Mouse (Mus musculus) liver, embryonic 13.5 days (tissue): ENCODE results near the gene Tspan31. TPM values are rescaled to one million over a fixed set of nuclear protein-coding genes. Genes with fewer than 3 reads are reported as not detected.
A peak's percentile ranks its signal among the peaks of the same experiment; 100 is the strongest.

Source experiments
- ATAC-seq: fragments of 200-750 bp; cut with Nextera tagmentation; 2 replicates; pipeline ENCODE4 v1.8.0; 2017; ENCODE audit warnings: low read depth, mild to moderate bottlenecking, moderate number of reproducible peaks, moderate library complexity
- DNase-seq: peaks from one replicate; pipeline ENCODE4 v3.0.0; 2022
- H3K27ac ChIP-seq: fragments of 300-500 bp; sonication (generic); 2 replicates; pipeline ENCODE4 v1.5.1; 2015; ENCODE audit warnings: moderate library complexity, mild to moderate bottlenecking, inconsistent platforms
- H3K27me3 ChIP-seq: fragments of 300-500 bp; sonication (generic); 2 replicates; pipeline ENCODE4 v1.6.1; 2015; ENCODE audit warnings: mild to moderate bottlenecking, inconsistent platforms
- H3K36me3 ChIP-seq: fragments of 300-500 bp; sonication (generic); 2 replicates; pipeline ENCODE4 v1.6.1; 2015; ENCODE audit warnings: mild to moderate bottlenecking, inconsistent platforms
- H3K4me1 ChIP-seq: fragments of 300-500 bp; sonication (generic); replicated peaks from 2 replicates; pipeline ENCODE4 v1.6.1; 2015; ENCODE audit warnings: inconsistent platforms
- H3K4me2 ChIP-seq: fragments of 300-500 bp; sonication (generic); 2 replicates; pipeline ENCODE4 v1.6.1; 2015; ENCODE audit warnings: inconsistent platforms, mild to moderate bottlenecking, moderate library complexity
- H3K4me3 ChIP-seq: fragments of 300-500 bp; sonication (generic); replicated peaks from 2 replicates; pipeline ENCODE4 v1.5.1; 2015; ENCODE audit warnings: mild to moderate bottlenecking, inconsistent platforms
- H3K9ac ChIP-seq: fragments of 300-500 bp; sonication (generic); 2 replicates; pipeline ENCODE4 v1.6.1; 2015; ENCODE audit warnings: mild to moderate bottlenecking, inconsistent platforms
- H3K9me3 ChIP-seq: fragments of 300-500 bp; sonication (generic); replicated peaks from 2 replicates; pipeline ENCODE4 v1.6.1; 2016; ENCODE audit warnings: inconsistent platforms
- WGBS: fragments of 180-500 bp; shearing (Covaris S2); methylation state at CpG from one replicate; pipeline ENCODE4 v1.1.7; 2015; ENCODE audit not compliant: insufficient replicate concordance; 5-methylcytosine and 5-hydroxymethylcytosine counted together
- polyA plus RNA-seq: library from polyadenylated mRNA; unstranded; fragments of >200 nt; fragmentation: Nextera tagmentation; extraction: Ambion mirVana; gene quantifications from 2 replicates; pipeline ENCODE4 v1.2.1, GENCODE M21; 2015

Tspan31 gene
- polyA plus RNA-seq, 1 experiment from 2014 or later, result 69.4 TPM

DNA sequence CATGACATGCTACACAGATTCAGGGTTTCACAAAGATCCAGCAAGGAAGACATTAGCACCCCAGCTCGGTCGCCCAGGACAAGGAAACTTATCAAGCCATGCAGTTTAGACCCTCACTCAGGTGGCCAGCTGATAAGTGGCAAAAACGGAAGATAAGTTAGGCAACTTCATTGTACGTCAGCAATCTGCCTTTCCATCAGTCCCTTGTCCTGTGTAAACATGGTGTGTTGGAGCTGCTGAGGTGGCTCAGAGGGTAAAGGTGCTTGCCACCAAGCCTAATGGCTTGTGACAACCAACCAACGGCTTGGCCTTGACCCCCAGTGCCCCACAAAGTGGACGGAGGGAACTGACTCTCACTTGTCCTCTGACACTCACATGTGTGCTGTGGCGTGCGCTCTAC is 30.4 kb upstream of the Tspan31 start:
- peak overlapping the region; percentile 0; the same call in 1 of the 2 replicates for H3K4me2 ChIP-seq
- 23% methylated on average over 8 of the region's 8 CpGs for WGBS

GRCm38 (mm10) chr10:127099868-127100267 is 29.8 kb upstream of the Tspan31 start:
- no peak overlapping the region for H3K9ac ChIP-seq
- H3K4me1 ChIP-seq, result peaks cover 44% of the 10 kb centered on the region
- no peak for DNase-seq
- peaks cover 51% of the 10 kb centered on the region for H3K36me3 ChIP-seq
- no peaks in the 10 kb centered on the region for H3K27me3 ChIP-seq
- peak overlapping the region; percentile 0; the same call in 1 of the 2 replicates for H3K4me2 ChIP-seq
- H3K4me3 ChIP-seq, result no peak overlapping the region
- ATAC-seq, result peak; percentile 10; the same call in 1 of the 2 replicates
- 65% methylated on average over 15 of the region's 15 CpGs for WGBS
- no peaks in the 10 kb centered on the region for H3K9me3 ChIP-seq
- H3K27ac ChIP-seq, result 0 out of 2 replicates have a peak overlapping the region, but pooled peaks have one; percentile 60

More for the DNA sequence above, 30.4 kb upstream of the Tspan31 start:
- H3K27me3 ChIP-seq, result no peaks in the 10 kb centered on the region
- DNase-seq, result no peak
- H3K36me3 ChIP-seq, result peaks cover 52% of the 10 kb centered on the region
- peak overlapping the region; percentile 60 for H3K27ac ChIP-seq
- peaks cover 42% of the 10 kb centered on the region for H3K4me1 ChIP-seq
- no peak overlapping the region for H3K4me3 ChIP-seq
- ATAC-seq, result peak; percentile 68
- no peak overlapping the region; the same call in 1 of the 2 replicates for H3K9ac ChIP-seq
- H3K9me3 ChIP-seq, result no peaks in the 10 kb centered on the region

DNA sequence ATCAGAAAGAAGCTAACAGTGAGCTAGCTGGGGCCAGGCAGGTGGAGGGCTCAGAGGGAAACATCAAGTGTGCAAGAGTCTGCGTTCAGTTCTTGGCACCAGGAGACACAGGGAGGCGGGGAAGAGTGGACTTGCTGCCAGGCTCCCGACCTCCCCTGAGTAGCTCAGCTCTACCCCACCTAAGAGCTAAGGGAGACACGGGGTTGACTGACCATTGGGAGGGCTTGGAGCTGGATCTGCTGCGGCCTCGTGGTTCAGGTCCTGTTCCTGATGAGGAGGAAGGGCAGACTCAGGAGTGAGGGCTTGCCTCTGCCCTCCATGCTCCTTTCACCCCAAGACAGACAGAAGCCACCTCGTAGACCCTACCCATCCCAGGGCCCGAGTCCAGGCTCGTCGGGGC is 29.1 kb upstream of the Tspan31 start:
- H3K27ac ChIP-seq, result no peak overlapping the region
- peaks cover 50% of the 10 kb centered on the region for H3K36me3 ChIP-seq
- DNase-seq, result no peak
- H3K4me3 ChIP-seq, result no peak overlapping the region
- 78% methylated on average over 10 of the region's 10 CpGs for WGBS
- no peak overlapping the region for H3K9ac ChIP-seq
- H3K4me1 ChIP-seq, result peaks cover 45% of the 10 kb centered on the region
- H3K27me3 ChIP-seq, result no peaks in the 10 kb centered on the region
- ATAC-seq, result no peak
- no peaks in the 10 kb centered on the region for H3K9me3 ChIP-seq
- no peak overlapping the region for H3K4me2 ChIP-seq

GRCm38 (mm10) chr10:127098514-127098913 is 28.4 kb upstream of the Tspan31 start:
- WGBS, result 86% methylated on average over 20 of the region's 20 CpGs
- Histone ChIP-seq H3K9me3 (no peaks in the 10 kb centered on the region), H3K9ac (no peak overlapping the region), H3K27ac (no peak overlapping the region), H3K4me1 (peaks cover 44% of the 10 kb centered on the region), H3K4me2 (no peak overlapping the region), H3K27me3 (no peaks in the 10 kb centered on the region), H3K36me3 (peaks cover 50% of the 10 kb centered on the region), H3K4me3 (no peak overlapping the region)
- no peak for ATAC-seq
- DNase-seq, result no peak

DNA sequence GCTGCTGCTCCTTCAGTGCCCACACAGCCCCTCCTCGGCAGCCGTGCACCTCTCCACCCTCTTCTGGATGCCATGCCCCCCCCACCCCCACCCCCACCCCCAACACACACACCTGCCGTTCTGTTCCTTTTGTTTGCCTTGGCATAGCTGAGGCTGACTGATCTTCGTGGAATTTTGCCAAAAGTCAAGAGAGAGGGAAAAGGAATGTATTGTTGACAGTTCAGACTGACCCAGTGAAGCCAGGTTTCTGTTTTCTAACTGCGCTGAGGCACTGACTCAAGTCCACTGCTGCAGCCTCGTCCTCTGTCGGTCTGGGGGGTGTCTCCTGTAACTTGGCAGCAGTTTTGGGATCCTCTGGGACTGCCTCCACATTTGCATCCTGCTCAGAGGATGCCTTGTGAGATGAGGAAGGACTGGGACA is 24.3 kb upstream of the Tspan31 start:
- no peak for DNase-seq
- H3K36me3 ChIP-seq, result peaks cover 49% of the 10 kb centered on the region
- ATAC-seq, result no peak
- no peak overlapping the region for H3K4me2 ChIP-seq
- peaks cover 48% of the 10 kb centered on the region for H3K4me1 ChIP-seq
- no peaks in the 10 kb centered on the region for H3K9me3 ChIP-seq
- no peak overlapping the region for H3K9ac ChIP-seq
- H3K27ac ChIP-seq, result no peak overlapping the region
- 57% methylated on average over 7 of the region's 7 CpGs for WGBS
- peaks cover 29% of the 10 kb centered on the region for H3K27me3 ChIP-seq
- H3K4me3 ChIP-seq, result no peak overlapping the region

GRCm38 (mm10) chr10:127092742-127093141 is 22.7 kb upstream of the Tspan31 start:
- DNase-seq, result no peak

DNA sequence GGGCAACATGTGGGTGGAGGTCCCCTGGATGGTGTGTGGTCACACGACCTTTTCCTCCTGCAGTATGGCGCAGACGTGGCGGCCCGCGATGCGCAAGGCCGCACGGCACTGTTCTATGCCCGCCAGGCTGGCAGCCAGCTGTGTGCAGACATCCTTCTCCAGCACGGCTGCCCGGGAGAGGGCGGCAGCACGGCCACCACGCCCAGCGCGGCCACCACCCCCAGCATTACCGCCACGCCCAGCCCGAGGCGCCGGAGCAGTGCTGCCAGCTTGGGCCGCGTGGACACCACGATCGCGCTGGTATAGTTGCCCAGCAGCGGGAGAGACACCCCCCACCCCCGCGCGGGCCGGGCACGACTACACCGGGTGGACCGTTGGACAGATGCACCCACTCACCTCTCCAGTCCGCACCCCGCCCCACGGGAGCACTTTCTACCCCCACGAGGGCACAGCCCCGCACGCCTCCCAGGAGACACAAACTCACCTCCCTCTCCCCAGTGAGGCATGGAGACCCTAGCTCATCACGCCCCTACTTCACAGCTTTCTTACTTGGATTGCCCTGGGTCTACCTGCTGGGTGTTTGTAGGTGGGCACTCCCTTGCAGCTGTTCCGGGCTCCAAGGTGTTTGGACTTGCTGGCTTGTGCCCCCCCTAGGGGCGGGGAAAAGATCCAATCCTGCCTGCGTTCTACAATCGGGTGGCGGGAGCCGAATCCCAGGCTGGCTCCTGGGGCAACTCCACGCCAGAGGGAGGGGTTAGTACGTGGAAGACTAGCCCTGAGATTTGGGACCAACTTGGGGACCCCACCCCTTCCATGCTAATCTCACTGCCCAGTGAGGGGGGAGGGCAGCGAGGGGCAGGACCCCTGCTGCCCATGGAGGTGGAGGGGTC is 21.7 kb upstream of the Tspan31 start:
- no peak overlapping the region for H3K27ac ChIP-seq
- no peak overlapping the region for H3K9ac ChIP-seq
- peaks cover 35% of the 10 kb centered on the region for H3K27me3 ChIP-seq
- H3K4me2 ChIP-seq, result peak overlapping the region; percentile 44
- H3K36me3 ChIP-seq, result peaks cover 22% of the 10 kb centered on the region
- no peak overlapping the region for H3K4me3 ChIP-seq
- WGBS, result 37% methylated on average over 51 of the region's 51 CpGs
- H3K4me1 ChIP-seq, result peaks cover 40% of the 10 kb centered on the region
- H3K9me3 ChIP-seq, result no peaks in the 10 kb centered on the region
- DNase-seq, result peak; percentile 42
- peak; percentile 50 for ATAC-seq

More at GRCm38 (mm10) chr10:127092742-127093141, 22.7 kb upstream of the Tspan31 start:
- Histone ChIP-seq H3K9ac (no peak overlapping the region), H3K4me1 (peaks cover 40% of the 10 kb centered on the region), H3K27me3 (peaks cover 35% of the 10 kb centered on the region), H3K4me3 (no peak overlapping the region), H3K27ac (no peak overlapping the region), H3K36me3 (peaks cover 32% of the 10 kb centered on the region), H3K4me2 (no peak overlapping the region), H3K9me3 (no peaks in the 10 kb centered on the region)
- no peak for ATAC-seq
- 32% methylated on average over 4 of the region's 4 CpGs for WGBS

- Histone ChIP-seq H3K9me3 (no peaks in the 10 kb centered on the region), H3K27ac (no peak overlapping the region), H3K27me3 (peaks cover 35% of the 10 kb centered on the region), H3K4me1 (peaks cover 40% of the 10 kb centered on the region), H3K36me3 (peaks cover 13% of the 10 kb centered on the region), H3K4me3 (no peak overlapping the region), H3K4me2 (peak overlapping the region; percentile 44; the same call in 1 of the 2 replicates), H3K9ac (no peak overlapping the region)
- DNase-seq, result no peak
- WGBS, result 50% methylated on average over 57 of the region's 57 CpGs
- no peak for ATAC-seq
Measured at GRCm38 (mm10) chr10:127090560-127091411, 20.7 kb upstream of the Tspan31 start.

DNA sequence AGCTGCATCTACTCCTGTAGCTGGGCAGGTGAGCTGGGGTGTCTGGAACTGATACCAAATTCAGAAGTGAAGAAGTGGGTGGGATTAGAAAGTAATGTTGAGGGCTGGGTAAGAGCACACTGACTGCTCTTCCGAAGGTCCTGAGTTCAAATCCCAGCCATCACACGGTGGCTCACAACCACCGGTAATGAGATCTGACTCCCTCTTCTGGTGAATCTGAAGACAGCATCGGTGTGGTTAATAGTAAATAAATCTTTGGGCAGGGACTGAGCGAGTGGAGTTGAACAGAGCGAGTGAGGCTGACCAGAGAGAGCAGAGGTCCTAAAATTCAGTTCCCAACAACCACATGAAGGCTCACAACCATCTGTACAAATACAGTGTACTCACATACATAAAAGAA is 15.6 kb upstream of the Tspan31 start:
- H3K4me2 ChIP-seq, result no peak overlapping the region
- H3K4me3 ChIP-seq, result no peak overlapping the region
- no peak overlapping the region for H3K27ac ChIP-seq
- H3K36me3 ChIP-seq, result no peaks in the 10 kb centered on the region
- peaks cover 24% of the 10 kb centered on the region for H3K4me1 ChIP-seq
- peaks cover 52% of the 10 kb centered on the region for H3K27me3 ChIP-seq
- DNase-seq, result no peak
- WGBS, result 70% methylated on average over 6 of the region's 6 CpGs
- H3K9ac ChIP-seq, result no peak overlapping the region
- no peaks in the 10 kb centered on the region for H3K9me3 ChIP-seq
- ATAC-seq, result no peak

DNA sequence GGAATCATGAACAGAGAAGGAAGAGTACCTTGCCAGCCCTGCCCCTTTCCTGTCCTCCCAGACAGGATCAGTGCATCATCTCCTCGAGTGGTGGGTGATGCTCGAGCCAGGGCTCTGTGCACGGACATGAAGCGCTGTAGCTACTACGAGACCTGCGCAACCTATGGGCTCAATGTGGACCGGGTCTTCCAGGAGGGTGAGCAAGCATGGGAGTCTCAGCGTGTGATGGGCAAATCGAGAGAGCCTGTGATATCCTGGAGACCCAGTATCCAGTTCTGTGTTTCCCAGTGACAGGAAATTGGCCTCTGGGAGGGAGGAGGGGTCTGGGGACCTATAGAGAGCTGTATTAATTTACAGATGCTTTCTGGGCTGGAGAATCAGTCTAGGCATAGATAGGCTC is 15.0 kb upstream of the Tspan31 start:
- Histone ChIP-seq H3K4me1 (peaks cover 27% of the 10 kb centered on the region), H3K27me3 (peaks cover 52% of the 10 kb centered on the region), H3K27ac (no peak overlapping the region), H3K9ac (no peak overlapping the region), H3K9me3 (no peaks in the 10 kb centered on the region), H3K4me2 (no peak overlapping the region), H3K4me3 (no peak overlapping the region), H3K36me3 (no peaks in the 10 kb centered on the region)
- DNase-seq (no peak), ATAC-seq (no peak)
- WGBS, result 75% methylated on average over 9 of the region's 9 CpGs

GRCm38 (mm10) chr10:127083915-127084306 is 13.8 kb upstream of the Tspan31 start:
- Histone ChIP-seq H3K4me2 (no peak overlapping the region), H3K9ac (no peak overlapping the region), H3K27me3 (peaks cover 52% of the 10 kb centered on the region), H3K4me3 (no peak overlapping the region), H3K36me3 (no peaks in the 10 kb centered on the region; the same call in 1 of the 2 replicates), H3K9me3 (no peaks in the 10 kb centered on the region), H3K4me1 (peaks cover 38% of the 10 kb centered on the region), H3K27ac (no peak overlapping the region)
- DNase-seq (no peak), ATAC-seq (no peak)
- 65% methylated on average over 5 of the region's 5 CpGs for WGBS
